Mouse (Mus musculus) left cerebral cortex, adult 2 months (tissue): Measurements from ENCODE around the gene Sf3b2. TPM values are rescaled to one million over a fixed set of nuclear protein-coding genes. Genes with fewer than 3 reads are reported as not detected.
"Not testable (repeated sequence)": the region's sequence is repeated elsewhere in the genome, so short reads cannot be mapped to it uniquely, and the experiment has no call there.

Source experiments
- DNase-seq, 2 experiments: peaks; one replicate each; pipeline ENCODE4 v3.0.0; 2021 to 2022; ENCODE audit warnings: low spot score in 2 of 2, mixed read lengths in 1 of 2; ENCODE audit errors: extremely low spot score in 1 of 2
- H3K27ac ChIP-seq: fragments of 200-600 bp; 2 replicates; pipeline ENCODE4 v1.8.1; 2022
- H3K4me3 ChIP-seq: fragments of 200-600 bp; 2 replicates; pipeline ENCODE4 v1.8.1; 2022
- CTCF ChIP-seq: fragments of 200-600 bp; IDR thresholded peaks from 2 replicates; pipeline ENCODE4 v1.8.1; 2022; ENCODE audit warnings: antibody characterized with exemption, mild to moderate bottlenecking, moderate library complexity
- intact Hi-C: fragments of 180-260 bp; cut with DNase I; formaldehyde crosslinking; loops from one replicate; pipeline ENCODE4 v1.15.1; 2025
- total RNA-seq, 2 experiments: library from RNA; stranded (reverse); gene quantifications; 2 replicates each; pipeline ENCODE4 v1.2.3; 2021

Gene Sf3b2
- total RNA-seq, 2 experiments from 2014 or later = 194 to 201 TPM

DNA sequence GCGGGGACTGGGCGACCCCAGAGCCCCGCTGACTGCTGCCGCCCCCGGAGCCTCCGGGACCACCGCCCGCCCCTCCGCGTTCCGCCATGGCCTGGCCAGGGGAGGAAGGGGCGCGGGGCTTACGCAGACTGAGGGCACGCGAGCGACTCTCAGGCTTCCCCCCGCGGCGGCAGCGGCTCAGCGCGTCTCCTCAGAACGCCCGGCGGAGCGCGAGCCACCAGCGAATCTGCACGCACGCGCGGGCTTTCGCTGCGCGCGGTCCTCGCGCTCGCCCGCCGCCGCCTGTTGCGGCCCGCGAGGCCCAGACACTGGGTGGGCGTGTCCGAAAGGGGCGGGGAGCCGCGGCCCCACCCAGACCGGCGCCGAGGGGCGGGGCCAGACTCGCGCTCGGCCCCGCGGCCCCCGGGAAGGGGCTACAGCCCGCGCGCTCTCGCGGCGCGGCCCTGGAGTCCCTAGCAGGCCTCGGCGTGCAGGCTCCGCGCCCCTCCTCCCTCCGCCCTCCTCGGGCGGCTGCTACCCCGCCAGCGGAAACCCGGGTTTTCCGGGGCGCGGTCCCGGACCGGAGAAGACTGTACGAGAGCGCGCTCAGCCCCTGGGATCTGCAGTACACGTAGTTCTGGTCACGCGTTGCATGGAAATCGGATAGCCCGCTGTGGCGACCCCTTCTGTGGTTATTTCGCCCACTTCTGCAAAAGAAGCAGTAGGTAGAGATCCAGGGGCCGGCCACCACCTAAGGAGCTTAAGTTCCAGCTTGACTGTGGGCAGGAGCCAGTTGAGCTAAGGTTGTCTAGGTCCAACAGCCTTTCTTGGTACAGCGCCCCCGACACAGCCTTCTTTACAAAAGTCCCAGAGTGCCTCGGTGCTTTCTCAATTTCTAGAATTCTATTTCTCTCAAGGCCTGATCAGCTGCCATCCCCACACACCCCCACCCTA lies 22.2 kb downstream of the Sf3b2 start, which contains the start of gene Pacs1:
Gene Pacs1, minus strand, starts transcription at position 319 of the 933 bp plus-strand sequence.
- intact Hi-C loops = loop anchor here (1.0 to 10.0 kb wide), 3 partner anchors 22 to 108 kb away; partner anchors contain the start of gene Sf3b2
- Histone ChIP-seq H3K27ac (peak within 1 kb of the TSS; percentile 92), H3K4me3 (peak within 1 kb of the TSS; percentile 83)
- peak; percentile 85 to 89 for DNase-seq
- no peak for TF ChIP-seq CTCF

DNA sequence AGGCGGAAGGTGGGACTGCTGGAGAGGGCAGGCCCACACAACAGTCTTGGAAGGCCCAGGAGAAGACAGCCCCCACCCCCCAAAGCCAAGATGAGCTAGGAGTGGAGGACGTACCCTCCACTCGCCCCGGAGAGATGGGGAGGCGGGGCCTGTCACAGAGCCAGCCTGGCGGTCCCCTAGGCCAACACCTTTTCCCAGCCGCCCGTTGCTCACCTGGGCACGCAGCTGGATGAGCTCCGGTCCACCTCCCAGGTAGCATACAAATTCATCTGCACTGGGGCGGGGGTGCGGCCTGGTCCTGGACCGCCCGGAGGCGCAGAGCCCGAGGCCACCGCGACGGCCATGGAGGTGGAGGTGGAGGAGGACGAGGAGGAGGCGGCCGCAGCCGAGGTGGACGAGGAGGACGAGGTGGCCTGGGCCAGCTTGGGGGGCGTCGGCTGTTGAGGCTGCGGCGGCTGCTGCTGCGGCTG lies 22.9 kb downstream of the Sf3b2 start:
- DNase-seq = peak; percentile 20 to 33
- Histone ChIP-seq H3K4me3 (peak overlapping the region; percentile 83), H3K27ac (peak overlapping the region; percentile 92)
- TF ChIP-seq CTCF = no peak
- intact Hi-C loops = loop anchor here (2.0 to 10.0 kb wide), 2 partner anchors 78 to 108 kb away; no protein-coding TSS in a partner anchor

DNA sequence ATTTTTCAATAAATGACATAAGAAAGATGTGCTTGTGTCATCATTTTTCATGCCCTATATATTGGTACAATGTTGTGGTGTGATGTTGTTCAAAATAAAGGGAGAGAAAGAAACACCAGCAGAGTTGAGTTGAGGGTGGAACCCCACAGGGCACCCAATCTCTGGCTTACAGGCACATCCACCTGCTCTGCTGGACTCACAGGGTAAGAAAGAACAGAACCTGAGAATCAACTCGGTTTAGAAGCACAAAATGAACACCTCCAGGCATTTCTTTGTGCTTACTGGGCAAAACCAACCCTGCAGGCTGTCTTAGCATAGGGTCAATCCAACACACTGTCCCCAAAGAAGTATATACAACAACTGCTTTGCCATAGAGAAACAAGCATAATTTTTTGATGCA lies 23.8 kb downstream of the Sf3b2 start:
- DNase-seq = no peak
- H3K27ac ChIP-seq = no peak overlapping the region
- TF ChIP-seq CTCF = no peak
- peak overlapping the region; percentile 83; the same call in 1 of the 2 replicates for H3K4me3 ChIP-seq
- intact Hi-C loops = loop anchor here (10.0 kb wide), 1 partner anchor 107 kb away; no protein-coding TSS in a partner anchor

DNA sequence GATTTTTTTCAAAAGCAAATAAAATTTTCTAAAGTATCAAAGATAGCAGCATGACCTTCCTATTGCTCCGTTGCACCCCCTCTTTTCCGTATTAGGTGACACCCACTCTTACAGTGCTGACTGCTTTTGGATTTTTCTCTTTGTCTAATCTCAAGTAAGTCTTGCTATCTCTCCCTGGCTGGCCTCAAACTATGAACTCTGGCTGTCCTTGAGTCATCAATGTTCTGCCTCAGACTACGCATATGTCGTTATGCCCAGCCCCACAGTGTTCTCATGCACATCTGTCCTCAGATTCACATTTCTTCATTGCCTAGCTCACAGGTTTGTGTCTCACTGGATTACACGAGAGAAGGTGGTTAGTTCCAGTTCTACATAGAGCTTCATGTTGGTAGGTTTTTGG lies 25.9 kb downstream of the Sf3b2 start:
- no peak for TF ChIP-seq CTCF
- Histone ChIP-seq H3K27ac (no peak overlapping the region), H3K4me3 (no peak overlapping the region)
- intact Hi-C loops = no loop called here
- no peak for DNase-seq

DNA sequence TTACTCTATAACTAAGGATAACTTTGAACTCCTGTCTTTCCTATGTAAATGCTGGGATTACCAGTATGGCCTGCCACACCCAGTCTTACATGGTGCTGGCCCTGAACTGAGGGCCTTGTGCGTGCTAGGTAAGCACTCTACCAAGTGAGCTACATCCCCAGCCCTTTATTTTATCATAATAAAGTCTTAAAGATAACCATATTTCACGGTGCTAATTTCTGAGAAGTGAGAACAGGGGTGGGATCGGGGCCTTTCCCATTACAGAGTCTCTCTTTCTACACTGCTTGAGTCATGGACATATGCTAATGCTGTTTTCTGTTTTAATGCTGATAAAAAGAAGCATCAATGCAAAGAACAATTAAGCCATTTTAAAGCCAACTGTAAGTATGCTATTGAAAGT lies 26.4 kb downstream of the Sf3b2 start:
- DNase-seq = no peak
- Histone ChIP-seq H3K27ac (no peak overlapping the region), H3K4me3 (no peak overlapping the region)
- no peak for TF ChIP-seq CTCF
- intact Hi-C loops = no loop called here

DNA sequence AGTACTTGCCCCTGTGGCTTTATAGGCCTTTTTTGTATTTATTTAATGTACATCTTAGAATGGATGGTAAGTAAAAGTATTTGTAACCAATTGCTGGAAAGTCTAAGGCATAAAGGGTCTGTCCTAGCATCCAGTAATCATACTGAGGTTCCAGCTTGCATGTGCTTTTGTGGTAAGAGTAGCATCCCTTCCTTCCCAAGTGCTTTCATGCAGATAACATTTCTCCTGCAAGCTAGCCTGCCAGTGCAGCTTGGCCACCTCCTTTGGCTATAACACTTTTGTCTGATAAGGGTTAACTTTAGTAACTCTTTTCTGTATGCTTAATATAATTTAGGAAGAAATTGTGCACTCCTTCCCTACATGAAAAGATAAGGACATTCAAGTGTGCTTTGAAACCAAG lies 27.2 kb downstream of the Sf3b2 start:
- intact Hi-C loops = no loop called here

DNA sequence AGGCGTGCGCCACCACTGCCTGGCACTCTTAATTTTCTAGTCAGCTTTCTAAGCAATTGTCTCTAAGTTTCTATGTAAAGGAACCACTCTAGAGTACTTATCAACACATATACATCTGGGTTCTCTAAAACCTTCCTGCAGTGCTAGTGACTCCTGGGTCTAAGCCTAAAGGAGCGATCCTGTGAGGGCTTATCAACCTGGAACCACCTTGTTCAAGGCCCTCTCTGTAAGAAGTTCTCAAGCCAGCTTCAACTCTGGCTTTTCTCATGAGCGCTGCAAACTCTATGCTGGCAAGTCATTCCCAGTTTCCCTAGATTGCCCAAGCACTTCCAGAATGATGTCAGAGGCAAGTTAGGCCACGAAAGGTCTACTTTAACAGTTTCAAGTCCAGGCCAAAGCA lies 28.2 kb downstream of the Sf3b2 start:
- TF ChIP-seq CTCF = no peak
- intact Hi-C loops = no loop called here
- H3K27ac ChIP-seq = no peak overlapping the region
- H3K4me3 ChIP-seq = no peak overlapping the region
- DNase-seq = no peak

More for the DNA sequence above, 27.2 kb downstream of the Sf3b2 start:
- TF ChIP-seq CTCF = no peak
- no peak for DNase-seq
- no peak overlapping the region for H3K4me3 ChIP-seq
- no peak overlapping the region for H3K27ac ChIP-seq

DNA sequence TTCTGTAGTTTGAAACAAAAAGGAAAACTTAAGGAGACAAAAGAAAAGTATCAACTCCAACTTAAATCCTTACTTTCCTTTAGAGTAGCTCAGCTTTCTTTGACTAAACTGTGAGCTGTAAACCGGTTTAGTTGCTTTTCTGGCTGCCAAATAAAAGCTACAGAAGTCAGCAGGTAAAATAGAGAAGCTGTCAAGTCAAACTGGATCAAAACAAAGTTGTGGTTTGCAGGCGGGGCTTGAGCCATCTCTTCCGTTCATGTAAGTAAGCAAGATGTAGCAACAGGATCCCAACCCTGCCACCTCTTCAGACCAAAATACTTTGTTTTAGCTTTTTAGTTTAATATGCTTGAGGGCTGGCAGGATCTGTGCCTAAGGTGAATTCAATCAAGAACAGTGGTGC lies 38.1 kb downstream of the Sf3b2 start:
- TF ChIP-seq CTCF = no peak
- intact Hi-C loops = no loop called here

DNA sequence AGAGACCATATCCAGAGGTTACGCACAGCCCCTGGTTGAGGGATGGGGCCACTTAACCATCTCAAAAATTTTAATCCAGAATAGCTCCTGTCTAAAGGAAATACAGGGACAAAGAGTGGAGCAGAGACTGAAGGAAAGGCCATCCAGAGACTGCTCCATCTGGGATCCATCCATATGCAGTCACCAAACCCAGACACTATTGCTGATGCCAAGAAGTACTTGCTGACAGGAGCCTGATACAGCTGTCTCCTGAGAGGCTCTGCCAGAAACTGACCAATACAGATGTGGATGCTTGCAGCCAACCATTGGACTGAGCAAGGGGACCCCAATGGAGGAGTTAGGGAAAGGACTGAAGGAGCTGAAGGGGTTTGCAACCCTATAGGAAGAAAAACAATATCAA lies 58.3 kb downstream of the Sf3b2 start:
- intact Hi-C loops, H3K27ac ChIP-seq, H3K4me3 ChIP-seq, DNase-seq: not testable (repeated sequence)

More for the DNA sequence above, 38.1 kb downstream of the Sf3b2 start:
- DNase-seq = no peak
- Histone ChIP-seq H3K4me3 (no peak overlapping the region), H3K27ac (no peak overlapping the region)

DNA sequence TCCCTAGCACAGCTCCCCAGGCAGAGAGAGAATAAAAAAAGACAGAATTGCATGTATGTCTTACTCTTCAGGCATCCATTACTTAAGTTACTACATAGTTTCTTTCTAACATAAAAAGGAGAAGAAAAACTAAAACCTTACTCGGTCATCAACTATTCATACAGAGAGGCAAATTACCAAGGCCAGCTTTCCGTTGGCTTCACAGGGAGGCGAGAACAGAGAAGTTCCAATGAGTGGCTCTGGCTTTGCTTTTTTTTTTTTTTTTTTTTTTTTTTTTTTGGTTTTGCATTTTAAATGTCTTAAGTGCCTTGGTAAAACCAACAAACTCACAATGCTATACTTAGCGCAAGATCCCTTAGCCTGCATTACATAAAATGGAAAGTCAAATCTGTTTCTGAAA lies 62.6 kb downstream of the Sf3b2 start:
- DNase-seq = no peak
- Histone ChIP-seq H3K4me3 (no peak overlapping the region), H3K27ac (peak overlapping the region; percentile 61)
- TF ChIP-seq CTCF = no peak
- intact Hi-C loops = no loop called here

DNA sequence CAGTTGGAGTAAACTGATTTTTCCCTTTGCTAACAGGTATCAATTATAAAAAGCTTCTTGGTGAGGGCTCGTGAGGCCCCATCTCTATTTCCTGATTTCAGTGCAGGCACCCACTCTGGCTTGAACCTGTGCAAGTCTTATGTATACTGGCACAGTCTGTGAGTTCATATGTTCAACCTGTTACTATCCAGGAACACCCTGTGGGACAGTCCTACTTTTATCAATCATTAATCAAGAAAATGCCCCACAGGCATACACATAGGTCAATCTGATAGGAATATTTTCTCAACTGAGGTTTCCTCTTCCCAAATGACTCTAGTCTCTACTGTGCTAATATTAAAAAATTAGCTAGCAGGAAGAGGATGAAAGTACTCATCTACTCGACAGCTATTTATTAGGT lies 65.1 kb downstream of the Sf3b2 start:
- intact Hi-C loops = no loop called here
- DNase-seq = no peak
- no peak for TF ChIP-seq CTCF
- Histone ChIP-seq H3K4me3 (no peak overlapping the region), H3K27ac (no peak overlapping the region)

DNA sequence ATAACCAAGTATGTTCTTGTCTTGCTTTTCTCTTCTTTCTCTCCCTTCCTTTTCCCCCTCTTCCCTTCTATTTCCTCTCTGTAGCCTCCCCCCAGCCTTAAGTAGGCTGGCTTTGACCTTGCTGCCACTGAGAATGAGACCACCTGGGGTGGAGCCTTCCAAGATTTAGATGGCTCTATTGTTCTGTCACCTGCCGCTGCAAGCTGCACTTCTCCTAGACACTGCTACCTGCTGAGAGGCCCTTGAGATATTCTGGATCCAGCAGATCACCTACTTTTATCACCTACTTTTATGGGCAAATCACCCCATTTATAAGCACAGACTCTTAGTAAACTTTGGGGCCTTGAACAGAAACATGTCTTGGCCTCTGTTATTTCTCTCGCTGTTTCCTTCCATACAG lies 70.6 kb downstream of the Sf3b2 start:
- no peak for DNase-seq
- intact Hi-C loops = no loop called here
- TF ChIP-seq CTCF = no peak
- Histone ChIP-seq H3K4me3 (no peak overlapping the region), H3K27ac (no peak overlapping the region)
